Mouse (Mus musculus) testis, adult 2 months (tissue): ENCODE measurements at regions not wholly inside any gene's neighbourhood (a gene's known extent, or its start where the extent isn't known, plus 50 kb on each side); places are given as distances from the start of the nearest gene placed in this dataset.

Source experiments
- CTCF ChIP-seq: fragments of 200-500 bp; IDR thresholded peaks from 2 replicates; pipeline ENCODE4 v1.5.1; 2012; ENCODE audit warnings: low read depth, mild to moderate bottlenecking, inconsistent platforms, low read length, moderate library complexity; ENCODE audit not compliant: control insufficient read depth, insufficient read depth, insufficient replicate concordance
- POLR2A ChIP-seq: fragments of 200-500 bp; IDR thresholded peaks from 2 replicates; pipeline ENCODE4 v1.6.1; 2012; ENCODE audit warnings: low read depth, mild to moderate bottlenecking, inconsistent platforms, low read length, moderate library complexity; ENCODE audit not compliant: control insufficient read depth

GRCm38 (mm10) chr19:55011341-55011740 lies 115.7 kb downstream of the Gpam start:
- TF ChIP-seq CTCF (no peak), POLR2A (no peak)
